Mouse (Mus musculus) right cerebral cortex, adult 2 months (tissue): ENCODE measurements around the gene Saa3.
"Not testable (repeated sequence)": the region's sequence is repeated elsewhere in the genome, so short reads cannot be mapped to it uniquely, and the experiment has no call there.

Experiments used
- DNase-seq, 2 experiments: peaks; one replicate each; pipeline ENCODE4 v3.0.0; 2021 to 2022; ENCODE audit warnings: low spot score in 2 of 2

Saa3 gene

DNA sequence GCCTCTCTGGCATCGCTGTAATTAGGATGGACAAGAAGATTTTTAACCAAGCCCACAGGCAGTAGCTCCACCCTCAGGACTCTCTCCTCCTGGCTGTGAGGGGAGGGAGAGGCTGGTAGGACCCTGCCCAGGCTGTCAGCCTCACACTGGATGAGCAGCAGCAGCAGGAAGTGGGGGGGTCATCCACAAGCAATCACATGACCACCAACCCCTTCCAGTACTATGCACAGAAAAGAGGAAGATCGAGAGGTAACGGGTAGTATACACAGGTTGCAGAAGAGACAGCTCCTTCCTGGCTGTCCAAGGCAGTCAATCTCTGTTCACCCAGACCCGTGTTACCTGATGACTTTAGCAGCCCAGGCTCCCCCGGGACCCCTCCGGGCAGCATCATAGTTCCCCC is 3.2 kb downstream of the Saa3 start:
- no peak for DNase-seq

GRCm38 (mm10) chr7:46710390-46710844 is 5.1 kb downstream of the Saa3 start, which contains the start of gene Saal1:
Gene Saal1, minus strand, starts transcription at chr7:46710680.
- DNase-seq = peak; percentile 77 to 83

- no peak for DNase-seq
Observed at GRCm38 (mm10) chr7:46700521-46701025, 14.9 kb downstream of the Saa3 start.

DNA sequence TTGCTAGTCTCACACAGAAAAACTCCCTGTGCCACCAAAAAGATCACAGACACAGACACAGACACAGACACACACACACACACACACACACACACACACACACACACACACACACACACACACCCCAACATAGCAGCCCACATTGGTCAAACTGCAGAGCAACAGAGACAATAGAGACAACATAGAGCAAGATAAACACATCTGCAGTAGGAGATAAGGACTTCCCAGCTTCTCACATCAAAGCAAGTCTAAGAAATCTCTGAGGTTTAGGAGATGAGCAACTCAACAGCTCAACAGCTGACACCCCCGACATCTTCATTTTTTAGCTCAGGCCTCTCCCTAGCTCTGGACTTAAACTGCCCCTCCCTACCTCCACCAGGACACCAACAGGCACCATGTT is 18.7 kb downstream of the Saa3 start:
- DNase-seq = no peak

- DNase-seq = no peak
Observed at GRCm38 (mm10) chr7:46686827-46687226, 28.7 kb downstream of the Saa3 start.

- no peak for DNase-seq
Observed at GRCm38 (mm10) chr7:46680732-46681131, 34.8 kb downstream of the Saa3 start.

GRCm38 (mm10) chr7:46679044-46679443 is 36.5 kb downstream of the Saa3 start:
- DNase-seq = not testable (repeated sequence)

DNA sequence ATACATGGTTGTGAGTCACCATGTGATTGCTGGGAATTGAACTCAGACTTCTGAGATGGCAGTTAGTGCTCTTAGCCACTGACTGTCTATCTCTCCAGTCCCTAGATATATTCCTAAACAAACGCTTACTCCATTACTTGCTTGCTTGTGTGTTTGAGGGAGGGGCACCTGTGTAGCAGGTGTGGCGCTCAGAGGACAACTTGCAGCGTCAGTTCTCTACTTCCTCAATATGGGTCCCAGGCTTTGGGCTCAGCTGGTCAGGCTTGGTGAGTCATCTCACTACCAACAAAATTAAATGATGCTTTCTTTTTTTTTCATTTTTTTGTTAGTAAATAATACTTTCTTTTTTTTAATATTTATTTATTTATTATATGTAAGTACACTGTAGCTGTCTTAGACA is 37.1 kb downstream of the Saa3 start:
- DNase-seq = no peak

DNA sequence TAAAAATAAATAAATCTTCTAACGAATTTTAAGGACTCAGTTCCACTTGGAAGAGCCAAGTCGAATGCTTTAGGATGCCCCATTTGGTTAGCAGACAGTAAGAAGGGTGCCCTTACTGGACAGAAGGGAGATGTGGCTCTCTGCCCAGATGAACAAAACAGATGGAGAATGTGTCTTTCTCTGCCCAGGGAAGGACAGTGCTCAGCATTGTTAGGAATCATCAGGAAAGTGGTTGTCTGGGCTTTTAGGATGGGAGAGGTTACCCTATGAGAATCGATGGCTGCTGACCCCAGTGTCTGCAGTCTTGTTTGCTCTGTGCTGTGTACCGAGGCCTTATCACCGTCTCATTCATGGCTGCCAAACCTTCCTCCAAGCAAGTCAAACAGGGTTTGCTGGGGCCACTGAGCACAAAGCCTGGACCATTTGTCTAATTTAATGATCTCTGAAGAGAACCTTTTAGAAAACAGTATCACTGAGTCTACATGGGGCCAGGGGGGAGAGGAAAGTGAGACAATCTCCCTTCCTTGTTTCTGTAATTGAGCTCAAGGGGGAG is 38.6 kb downstream of the Saa3 start:
- no peak for DNase-seq

- no peak for DNase-seq
Observed at GRCm38 (mm10) chr7:46675886-46676285, 39.6 kb downstream of the Saa3 start.

DNA sequence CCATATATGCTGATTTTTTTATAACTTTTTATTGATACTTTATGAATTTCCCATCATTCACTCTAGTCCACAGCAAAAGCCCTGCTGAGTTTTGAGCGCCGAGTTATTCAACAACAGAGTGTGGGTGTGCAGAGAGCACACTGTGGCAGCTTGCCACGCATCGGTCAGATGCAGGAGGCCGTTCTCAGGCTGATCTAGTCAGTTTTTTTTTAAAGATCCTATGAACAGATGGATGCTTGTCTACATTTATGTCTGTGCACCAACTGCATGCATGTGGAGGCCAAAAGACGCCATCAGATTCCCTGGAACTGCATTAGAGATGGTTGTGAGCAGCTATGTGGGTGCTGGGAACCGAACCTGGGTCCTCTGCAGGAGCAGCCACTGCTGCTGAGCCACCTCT is 40.4 kb downstream of the Saa3 start:
- DNase-seq = no peak

DNA sequence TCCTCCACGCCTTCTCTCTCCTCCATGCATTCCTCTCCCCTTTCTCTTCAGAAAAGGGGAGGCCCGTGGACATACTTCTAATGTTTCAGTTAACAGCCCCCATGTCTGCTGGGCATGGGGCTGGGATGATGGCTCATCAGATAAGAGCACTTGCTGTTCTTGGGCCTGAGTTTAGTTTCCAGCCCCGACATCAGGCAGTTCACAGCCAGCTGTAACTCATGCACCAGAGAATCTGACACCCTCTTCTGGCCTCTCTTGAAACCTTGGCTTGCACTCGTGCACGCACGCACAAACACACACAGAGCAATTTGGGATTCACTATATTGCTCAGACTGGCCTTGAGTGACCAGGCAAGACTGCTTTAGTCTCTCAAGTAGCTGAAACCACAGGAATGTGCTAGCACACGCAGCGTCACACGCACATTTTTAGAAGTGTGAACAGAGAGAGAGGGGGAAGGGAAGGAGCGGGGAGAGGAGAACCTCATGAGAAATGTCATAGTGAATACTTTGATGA is 43.3 kb downstream of the Saa3 start, which contains the start of gene Tph1:
Gene Tph1 (minus strand): TSS at position 378 of the 513 bp plus-strand sequence.
- no peak for DNase-seq

DNA sequence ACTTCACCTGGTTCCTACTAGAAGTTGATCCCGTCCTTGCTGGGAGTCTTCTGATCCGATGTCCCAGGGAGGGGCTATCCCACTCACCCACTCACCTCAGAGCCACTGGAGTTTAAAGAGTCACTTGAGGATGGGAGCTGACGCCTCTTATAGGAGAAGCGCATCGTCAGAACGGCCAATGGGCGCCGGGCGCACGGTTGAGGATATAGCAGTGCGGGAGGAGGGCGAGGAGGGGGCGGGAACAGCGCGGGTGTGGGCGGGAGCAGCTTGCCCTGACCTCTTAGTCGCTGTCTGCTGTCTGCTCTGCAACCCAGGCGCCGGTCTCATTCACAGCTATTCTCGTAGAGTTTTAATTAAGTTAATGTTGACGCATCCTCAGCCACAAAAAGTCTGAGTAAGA is 48.2 kb downstream of the Saa3 start:
- DNase-seq = no peak

DNA sequence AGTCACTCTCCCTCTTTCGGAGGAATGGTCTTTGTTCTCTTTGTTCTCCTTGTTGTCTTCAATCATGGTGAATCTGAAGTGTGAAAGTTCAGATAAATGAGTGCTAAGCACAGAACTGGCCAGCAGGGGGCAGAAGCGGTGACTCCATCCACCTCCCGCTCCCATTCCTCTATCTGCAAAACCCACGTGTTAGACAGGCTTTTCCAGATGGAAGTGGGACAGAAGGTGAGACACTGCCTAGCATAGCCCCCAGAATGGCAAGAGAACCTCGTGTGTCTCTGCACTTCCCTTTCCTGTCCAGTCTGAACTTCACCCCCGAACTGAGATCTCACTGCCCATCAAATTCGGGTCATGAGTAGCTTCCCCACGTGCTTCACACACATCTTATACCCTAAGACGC is 50.3 kb downstream of the Saa3 start:
- no peak for DNase-seq
